Mouse (Mus musculus) hindbrain, embryonic 14.5 days (tissue): Measurements from ENCODE around the gene Rdh1. TPM values are rescaled to one million over a fixed set of nuclear protein-coding genes. Genes with fewer than 3 reads are reported as not detected.

ENCODE experiments used
- ATAC-seq: fragments of 200-750 bp; cut with Nextera tagmentation; 2 replicates; pipeline ENCODE4 v1.8.0; 2017; ENCODE audit warnings: moderate number of reproducible peaks, mild to moderate bottlenecking, moderate TSS enrichment, moderate library complexity; ENCODE audit not compliant: low FRiP score
- DNase-seq: peaks from one replicate; pipeline ENCODE4 v3.0.0-alpha.2; 2015; ENCODE audit warnings: low spot score
- H3K27ac ChIP-seq: fragments of 300-500 bp; sonication (generic); 2 replicates; pipeline ENCODE4 v1.5.1; 2014; ENCODE audit warnings: mild to moderate bottlenecking, moderate library complexity
- H3K27me3 ChIP-seq: fragments of 300-500 bp; sonication (generic); 2 replicates; pipeline ENCODE4 v1.6.1; 2014; ENCODE audit warnings: mild to moderate bottlenecking, low read length, mixed read lengths; ENCODE audit not compliant: control insufficient read depth, insufficient read depth
- H3K36me3 ChIP-seq: fragments of 300-500 bp; sonication (generic); replicated peaks from 2 replicates; pipeline ENCODE4 v1.6.1; 2014; ENCODE audit not compliant: control insufficient read depth, insufficient read depth
- H3K4me1 ChIP-seq: fragments of 300-500 bp; sonication (generic); replicated peaks from 2 replicates; pipeline ENCODE4 v1.6.1; 2014; ENCODE audit warnings: antibody characterized with exemption, low read length, mixed read lengths; ENCODE audit not compliant: control insufficient read depth, insufficient read depth
- H3K4me2 ChIP-seq: fragments of 300-500 bp; sonication (generic); replicated peaks from 2 replicates; pipeline ENCODE4 v1.6.1; 2014; ENCODE audit warnings: mild to moderate bottlenecking, moderate library complexity
- H3K4me3 ChIP-seq: fragments of 300-500 bp; sonication (generic); replicated peaks from 2 replicates; pipeline ENCODE4 v1.5.1; 2014; ENCODE audit warnings: mild to moderate bottlenecking, low read length
- H3K9ac ChIP-seq: fragments of 300-500 bp; sonication (generic); 2 replicates; pipeline ENCODE4 v1.6.1; 2014
- H3K9me3 ChIP-seq: fragments of 300-500 bp; sonication (generic); 2 replicates; pipeline ENCODE4 v1.6.1; 2016; ENCODE audit warnings: low read length; ENCODE audit not compliant: control insufficient read depth
- WGBS: fragments of 180-500 bp; shearing (Covaris S2); extraction: QIAGEN DNeasy Blood & Tissue Kit; methylation state at CpG from one replicate; pipeline ENCODE4 v1.1.7; 2014; 5-methylcytosine and 5-hydroxymethylcytosine counted together
- polyA plus RNA-seq: library from polyadenylated mRNA; unstranded; fragments of >200 nt; fragmentation: Nextera tagmentation; extraction: Ambion mirVana; gene quantifications from 2 replicates; pipeline ENCODE4 v1.2.1, GENCODE M21; 2014

The Rdh1 gene
- polyA plus RNA-seq, 1 experiment from 2014 or later, result not detected

DNA sequence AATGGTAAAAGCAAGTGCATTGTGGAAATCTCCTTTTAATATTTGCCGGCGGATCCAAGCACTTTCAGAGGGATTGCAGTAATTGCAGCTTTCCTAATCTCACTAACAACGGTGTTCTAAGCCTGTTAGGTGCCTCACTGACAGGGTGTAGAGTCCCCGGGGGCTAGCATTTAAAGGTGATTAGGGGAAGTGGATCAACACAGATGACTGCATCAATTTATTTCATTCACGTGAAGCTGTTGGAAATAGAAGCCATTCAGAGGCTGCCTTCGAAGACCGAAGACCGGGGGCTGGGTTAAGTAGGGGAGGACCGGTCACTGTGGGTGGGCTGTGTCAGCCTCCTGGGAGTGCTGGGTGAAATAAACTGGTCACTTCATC is 28.6 kb upstream of the Rdh1 start:
- Histone ChIP-seq H3K4me2 (no peak overlapping the region), H3K4me3 (no peak overlapping the region), H3K9me3 (no peaks in the 10 kb centered on the region), H3K27ac (no peak overlapping the region), H3K4me1 (0 out of 2 replicates have a peak, but pooled peaks cover 4% of the 10 kb centered on the region), H3K36me3 (no peaks in the 10 kb centered on the region), H3K9ac (no peak overlapping the region), H3K27me3 (no peaks in the 10 kb centered on the region)
- DNase-seq, result no peak
- no peak for ATAC-seq
- 37% methylated on average over 9 of the region's 9 CpGs for WGBS

- Histone ChIP-seq H3K9me3 (no peaks in the 10 kb centered on the region), H3K36me3 (no peaks in the 10 kb centered on the region), H3K27me3 (no peaks in the 10 kb centered on the region), H3K4me1 (0 out of 2 replicates have a peak, but pooled peaks cover 4% of the 10 kb centered on the region), H3K9ac (no peak overlapping the region), H3K4me2 (no peak overlapping the region), H3K4me3 (no peak overlapping the region), H3K27ac (no peak overlapping the region)
- 43% methylated on average over 5 of the region's 5 CpGs for WGBS
- DNase-seq, result no peak
- no peak for ATAC-seq
Observed at GRCm38 (mm10) chr10:127731397-127731796, 28.1 kb upstream of the Rdh1 start.

GRCm38 (mm10) chr10:127734434-127734833 is 25.1 kb upstream of the Rdh1 start:
- ATAC-seq, result no peak

GRCm38 (mm10) chr10:127736266-127736665 is 23.3 kb upstream of the Rdh1 start:
- 83% methylated on average over 2 of the region's 2 CpGs for WGBS
- H3K36me3 ChIP-seq, result peaks cover under 1% of the 10 kb centered on the region; the same call in 1 of the 2 replicates
- no peak for ATAC-seq

More at GRCm38 (mm10) chr10:127734434-127734833, 25.1 kb upstream of the Rdh1 start:
- Histone ChIP-seq H3K36me3 (no peaks in the 10 kb centered on the region), H3K27me3 (no peaks in the 10 kb centered on the region), H3K4me3 (no peak overlapping the region), H3K4me2 (no peak overlapping the region), H3K27ac (no peak overlapping the region), H3K9ac (no peak overlapping the region), H3K9me3 (no peaks in the 10 kb centered on the region), H3K4me1 (0 out of 2 replicates have a peak, but pooled peaks cover 4% of the 10 kb centered on the region)
- DNase-seq, result peak; percentile 67
- 54% methylated on average over 5 of the region's 5 CpGs for WGBS

GRCm38 (mm10) chr10:127736916-127737315 is 22.6 kb upstream of the Rdh1 start:
- H3K36me3 ChIP-seq, result peaks cover 7% of the 10 kb centered on the region
- no peak overlapping the region for H3K4me2 ChIP-seq
- 80% methylated on average over 4 of the region's 4 CpGs for WGBS
- ATAC-seq (no peak), DNase-seq (no peak)
- no peak overlapping the region for H3K4me3 ChIP-seq
- no peaks in the 10 kb centered on the region for H3K9me3 ChIP-seq
- H3K9ac ChIP-seq, result no peak overlapping the region
- H3K27ac ChIP-seq, result no peak overlapping the region
- H3K4me1 ChIP-seq, result peaks cover 12% of the 10 kb centered on the region
- H3K27me3 ChIP-seq, result no peaks in the 10 kb centered on the region

More at GRCm38 (mm10) chr10:127736266-127736665, 23.3 kb upstream of the Rdh1 start:
- no peak overlapping the region for H3K4me2 ChIP-seq
- peaks cover 12% of the 10 kb centered on the region for H3K4me1 ChIP-seq
- H3K9me3 ChIP-seq, result no peaks in the 10 kb centered on the region
- no peak overlapping the region for H3K9ac ChIP-seq
- no peaks in the 10 kb centered on the region for H3K27me3 ChIP-seq
- no peak overlapping the region for H3K4me3 ChIP-seq
- H3K27ac ChIP-seq, result no peak overlapping the region
- no peak for DNase-seq

DNA sequence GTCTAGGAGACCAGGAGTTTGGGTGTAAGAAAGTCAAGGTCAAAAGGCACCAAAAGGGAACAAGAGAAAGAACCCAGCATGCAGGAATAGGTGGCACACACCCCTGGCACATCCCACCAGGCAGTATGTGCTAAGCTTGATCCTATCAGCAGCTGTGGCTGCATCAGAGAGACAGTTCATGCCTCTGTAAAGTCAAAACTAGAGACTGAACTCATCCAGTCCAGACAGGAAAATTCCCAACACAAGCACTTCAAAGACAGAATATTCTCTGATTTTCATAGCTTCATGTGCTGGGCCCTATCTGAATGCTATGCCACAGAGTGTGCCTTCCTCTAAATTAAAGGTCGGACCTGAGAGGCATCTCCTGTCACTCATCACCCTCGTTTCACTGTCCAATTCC is 22.0 kb upstream of the Rdh1 start:
- Histone ChIP-seq H3K4me1 (peaks cover 12% of the 10 kb centered on the region), H3K27ac (no peak overlapping the region), H3K4me2 (no peak overlapping the region), H3K4me3 (no peak overlapping the region), H3K9me3 (no peaks in the 10 kb centered on the region), H3K27me3 (no peaks in the 10 kb centered on the region), H3K36me3 (peaks cover 14% of the 10 kb centered on the region), H3K9ac (no peak overlapping the region)
- WGBS, result 21% methylated on average over 2 of the region's 2 CpGs
- DNase-seq (no peak), ATAC-seq (no peak)

- ATAC-seq (no peak), DNase-seq (no peak)
- Histone ChIP-seq H3K27ac (no peak overlapping the region), H3K4me3 (peak overlapping the region; percentile 89), H3K36me3 (peaks cover 21% of the 10 kb centered on the region), H3K4me2 (peak overlapping the region; percentile 69), H3K9ac (0 out of 2 replicates have a peak overlapping the region, but pooled peaks have one; percentile 97), H3K4me1 (peaks cover 12% of the 10 kb centered on the region), H3K27me3 (no peaks in the 10 kb centered on the region), H3K9me3 (no peaks in the 10 kb centered on the region)
- WGBS, result 53% methylated on average over 13 of the region's 13 CpGs
Observed at GRCm38 (mm10) chr10:127738151-127738882, 21.2 kb upstream of the Rdh1 start.

- WGBS, result 1% methylated on average over 29 of the region's 61 CpGs
- DNase-seq, result peak; percentile 72
- no peaks in the 10 kb centered on the region for H3K9me3 ChIP-seq
- peaks cover 30% of the 10 kb centered on the region for H3K36me3 ChIP-seq
- H3K4me2 ChIP-seq, result peak within 1 kb of the TSS; percentile 69
- H3K9ac ChIP-seq, result peak within 1 kb of the TSS; percentile 97
- peak within 1 kb of the TSS; percentile 89 for H3K4me3 ChIP-seq
- peak; percentile 88 for ATAC-seq
- H3K4me1 ChIP-seq, result peaks cover 12% of the 10 kb centered on the region
- H3K27me3 ChIP-seq, result no peaks in the 10 kb centered on the region
- H3K27ac ChIP-seq, result peak within 1 kb of the TSS; percentile 73
Observed at GRCm38 (mm10) chr10:127739083-127739660, 20.3 kb upstream of the Rdh1 start, which contains the start of gene Zbtb39. Zbtb39 (plus strand) TSS chr10:127739538.

- no peaks in the 10 kb centered on the region for H3K27me3 ChIP-seq
- no peak for DNase-seq
- H3K36me3 ChIP-seq, result peaks cover 35% of the 10 kb centered on the region
- peak overlapping the region; percentile 73 for H3K27ac ChIP-seq
- no peaks in the 10 kb centered on the region for H3K9me3 ChIP-seq
- peak; percentile 74 for ATAC-seq
- H3K4me2 ChIP-seq, result peak overlapping the region; percentile 69
- H3K4me1 ChIP-seq, result peaks cover 12% of the 10 kb centered on the region
- H3K9ac ChIP-seq, result peak overlapping the region; percentile 97
- WGBS, result under 1% methylated on average over 51 of the region's 55 CpGs
- H3K4me3 ChIP-seq, result peak overlapping the region; percentile 89
Observed at GRCm38 (mm10) chr10:127739661-127740161, 19.8 kb upstream of the Rdh1 start.
